Mouse (Mus musculus) G1E (cell line): ENCODE results near the gene Itih2. TPM values are rescaled to one million over a fixed set of nuclear protein-coding genes. Genes with fewer than 3 reads are reported as not detected.

Experiments used
- ATAC-seq: 2 replicates; pipeline ENCODE4 v1.8.0; 2016; ENCODE audit warnings: mild to moderate bottlenecking; ENCODE audit not compliant: insufficient number of reproducible peaks, poor library complexity, low FRiP score, severe bottlenecking; ENCODE audit errors: extremely low read depth
- DNase-seq: peaks from one replicate; pipeline ENCODE4 v3.0.0; 2012; ENCODE audit warnings: low spot score
- H3K27me3 ChIP-seq: 2 replicates; pipeline ENCODE4 v1.6.1; 2012; ENCODE audit warnings: mild to moderate bottlenecking, low read length, inconsistent platforms; ENCODE audit not compliant: insufficient read depth
- H3K36me3 ChIP-seq: replicated peaks from 2 replicates; pipeline ENCODE3; 2012; ENCODE audit warnings: mild to moderate bottlenecking, inconsistent platforms
- H3K4me1 ChIP-seq: 2 replicates; pipeline ENCODE4 v1.6.1; 2012; ENCODE audit warnings: low read depth, low read length, inconsistent platforms, mixed read lengths; ENCODE audit not compliant: insufficient read depth
- H3K4me3 ChIP-seq: 2 replicates; pipeline ENCODE4 v1.5.1; 2012; ENCODE audit warnings: low read depth, mild to moderate bottlenecking, inconsistent platforms, low read length, moderate library complexity, mixed read lengths
- H3K9me3 ChIP-seq: replicated peaks from 2 replicates; pipeline ENCODE4 v1.6.1; 2012; ENCODE audit warnings: inconsistent platforms
- CTCF ChIP-seq: IDR thresholded peaks from 2 replicates; pipeline ENCODE4 v1.5.1; 2012; ENCODE audit warnings: low read depth, low read length, inconsistent platforms, mixed read lengths
- GATA1 ChIP-seq: IDR thresholded peaks from 2 replicates; pipeline ENCODE4 v1.6.1; 2012; ENCODE audit warnings: borderline replicate concordance, low read length, inconsistent platforms, mixed read lengths
- GATA2 ChIP-seq: IDR thresholded peaks from 2 replicates; pipeline ENCODE4 v1.6.1; 2012; ENCODE audit warnings: low read depth, low read length, inconsistent platforms, borderline replicate concordance
- POLR2AphosphoS5 ChIP-seq: IDR thresholded peaks from 2 replicates; pipeline ENCODE4 v1.6.1; 2012; ENCODE audit warnings: low read depth, low read length, inconsistent platforms; ENCODE audit not compliant: insufficient replicate concordance
- TAL1 ChIP-seq: conservative IDR thresholded peaks from 2 replicates; pipeline ENCODE4 v1.6.1; 2012; ENCODE audit warnings: low read depth, low read length, inconsistent platforms, mixed read lengths
- polyA plus RNA-seq: library from polyadenylated mRNA; stranded (reverse); fragments of >175 nt; gene quantifications from 2 replicates; pipeline ENCODE4 v1.2.3, GENCODE M21; 2012
- total RNA-seq, 2 experiments: library from RNA; stranded (forward) in 1 of 2; stranded (reverse) in 1 of 2; fragments of 200-1000 nt in 1 of 2; fragments of >200 nt in 1 of 2; fragmentation: Nextera tagmentation in 1 of 2; gene quantifications; 2 replicates each; pipeline ENCODE4 v1.2.3; 2014 to 2017

The Itih2 gene
- total and polyA plus RNA-seq, 3 experiments: 0.05 TPM; not detected in 2

DNA sequence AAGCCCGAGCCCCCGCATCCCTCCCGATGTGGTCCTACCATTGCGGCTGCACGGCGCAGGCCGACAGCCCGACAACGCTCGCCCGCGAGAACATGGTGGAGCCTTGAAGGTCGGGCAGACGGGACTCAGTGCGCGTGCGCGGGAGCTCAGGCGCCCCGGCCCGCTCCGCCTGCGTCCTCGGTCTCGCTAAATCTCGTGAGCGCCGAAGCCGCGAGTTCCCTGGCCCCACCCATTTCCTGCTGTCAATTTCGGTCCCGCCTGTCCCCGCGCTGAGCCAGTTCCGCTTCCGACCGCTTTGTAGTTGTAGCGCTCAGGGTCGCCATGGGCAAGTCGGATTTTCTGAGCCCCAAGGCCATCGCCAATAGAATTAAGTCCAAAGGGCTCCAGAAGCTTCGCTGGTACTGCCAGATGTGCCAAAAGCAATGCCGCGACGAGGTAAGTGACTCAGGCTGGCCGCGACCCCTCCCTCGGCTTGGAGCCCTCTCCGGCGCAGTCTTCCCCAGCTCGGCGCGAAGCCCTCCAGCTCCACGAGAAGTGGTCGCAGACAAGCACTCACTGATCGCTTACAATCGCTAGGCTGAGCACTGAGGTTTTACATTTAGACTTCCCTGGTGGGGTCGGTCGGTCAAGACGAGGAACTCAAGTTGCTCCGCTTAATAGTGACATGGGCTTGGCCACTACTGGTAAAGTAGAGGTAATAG lies 50.7 kb downstream of the Itih2 start, which contains the start of the genes Atp5c1 and Kin:
Atp5c1 (minus strand) TSS at position 201 of the 701 bp plus-strand sequence.
Kin (plus strand) TSS at position 284 of the 701 bp plus-strand sequence.
- Histone ChIP-seq H3K4me1 (peaks cover 55% of the 10 kb centered on the region), H3K27me3 (no peaks in the 10 kb centered on the region), H3K4me3 (peak within 1 kb of the TSS; percentile 99), H3K36me3 (peaks cover 61% of the 10 kb centered on the region), H3K9me3 (no peaks in the 10 kb centered on the region)
- no peak for TF ChIP-seq CTCF
- TF ChIP-seq GATA1: no peak
- no peak for TF ChIP-seq GATA2
- no peak for TF ChIP-seq POLR2AphosphoS5
- TF ChIP-seq TAL1: no peak
- peak; percentile 87 for ATAC-seq
- DNase-seq: peak; percentile 94

DNA sequence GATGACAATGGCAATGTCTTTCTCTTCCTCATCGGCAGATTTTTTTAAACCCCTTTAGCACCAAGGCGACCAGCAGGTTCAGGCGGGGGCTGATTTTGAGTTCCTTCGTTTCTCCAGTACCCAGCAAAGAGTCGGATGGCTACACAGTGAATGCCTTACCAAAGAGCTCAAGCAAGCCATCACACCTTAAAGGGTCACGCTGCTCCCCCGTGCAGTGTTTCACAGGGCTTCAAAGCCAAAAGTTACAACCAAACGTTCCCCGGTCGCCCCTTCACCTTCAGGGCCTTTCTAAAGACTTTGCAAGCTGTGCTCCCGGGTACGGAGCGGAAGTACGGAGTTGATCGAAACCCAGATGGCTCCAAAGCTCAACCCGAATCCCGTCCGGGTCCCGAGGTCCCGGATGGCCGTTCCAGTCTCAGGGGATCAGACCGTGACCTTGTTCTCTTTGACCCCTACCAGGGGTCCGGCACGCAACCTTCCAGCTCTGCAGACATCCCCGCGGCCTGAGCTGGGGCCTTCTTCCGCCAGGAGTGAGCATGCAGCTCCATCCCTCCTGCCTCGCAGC lies 51.4 kb downstream of the Itih2 start:
- DNase-seq (peak; percentile 39), ATAC-seq (no peak)
- Histone ChIP-seq H3K4me3 (peak overlapping the region; percentile 99), H3K36me3 (peaks cover 61% of the 10 kb centered on the region), H3K27me3 (no peaks in the 10 kb centered on the region), H3K4me1 (peaks cover 57% of the 10 kb centered on the region), H3K9me3 (no peaks in the 10 kb centered on the region)
- TF ChIP-seq GATA2 (no peak), CTCF (no peak), GATA1 (no peak), TAL1 (no peak), POLR2AphosphoS5 (no peak)

DNA sequence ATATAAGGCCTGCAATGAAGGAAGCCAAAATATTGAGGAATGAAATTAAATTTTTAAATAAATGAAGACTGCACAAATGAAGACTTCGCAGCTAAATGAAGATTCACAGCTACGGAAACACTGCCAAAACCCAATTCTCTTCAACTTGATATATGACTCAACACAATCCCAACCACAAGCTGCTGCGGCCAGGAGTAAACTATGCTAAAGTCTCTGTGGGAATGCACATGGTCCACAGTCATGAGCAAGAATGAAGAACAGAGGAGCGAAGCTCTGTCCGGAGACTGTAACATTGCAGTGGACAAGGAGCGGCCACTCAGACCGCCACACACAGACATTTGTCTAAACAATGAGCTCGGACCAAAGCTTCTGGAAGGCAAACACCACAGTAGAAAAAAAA lies 54.5 kb downstream of the Itih2 start:
- no peak for TF ChIP-seq GATA2
- Histone ChIP-seq H3K36me3 (peaks cover 66% of the 10 kb centered on the region), H3K4me3 (no peak overlapping the region; the same call in 1 of the 2 replicates), H3K9me3 (no peaks in the 10 kb centered on the region), H3K27me3 (no peaks in the 10 kb centered on the region), H3K4me1 (peaks cover 67% of the 10 kb centered on the region)
- ATAC-seq (no peak), DNase-seq (no peak)

DNA sequence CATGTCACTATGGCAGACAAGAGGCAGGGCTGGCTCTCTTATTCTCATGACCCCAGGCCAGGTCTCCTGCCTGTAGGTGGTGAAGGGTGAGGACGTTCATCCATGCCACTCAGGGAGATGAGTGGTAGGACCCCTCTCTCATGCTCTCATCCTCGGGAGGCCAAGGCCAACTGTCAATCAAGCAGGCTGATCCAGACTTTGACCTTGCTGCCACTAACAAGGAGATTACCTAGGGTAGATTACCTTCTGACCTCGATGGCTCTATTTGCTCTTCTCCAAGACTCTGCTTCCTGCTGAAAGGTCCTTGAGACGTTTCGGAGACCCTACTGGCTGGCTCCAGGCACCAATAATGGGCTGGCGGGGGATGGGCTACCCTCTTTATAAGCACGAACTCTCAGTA lies 56.7 kb downstream of the Itih2 start:
- H3K36me3 ChIP-seq: peaks cover 82% of the 10 kb centered on the region
- TF ChIP-seq CTCF (no peak), TAL1 (no peak), POLR2AphosphoS5 (no peak), GATA1 (no peak), GATA2 (no peak)
- H3K4me3 ChIP-seq: no peak overlapping the region
- peaks cover 67% of the 10 kb centered on the region for H3K4me1 ChIP-seq
- H3K9me3 ChIP-seq: no peaks in the 10 kb centered on the region
- no peaks in the 10 kb centered on the region for H3K27me3 ChIP-seq
- DNase-seq (no peak), ATAC-seq (no peak)

DNA sequence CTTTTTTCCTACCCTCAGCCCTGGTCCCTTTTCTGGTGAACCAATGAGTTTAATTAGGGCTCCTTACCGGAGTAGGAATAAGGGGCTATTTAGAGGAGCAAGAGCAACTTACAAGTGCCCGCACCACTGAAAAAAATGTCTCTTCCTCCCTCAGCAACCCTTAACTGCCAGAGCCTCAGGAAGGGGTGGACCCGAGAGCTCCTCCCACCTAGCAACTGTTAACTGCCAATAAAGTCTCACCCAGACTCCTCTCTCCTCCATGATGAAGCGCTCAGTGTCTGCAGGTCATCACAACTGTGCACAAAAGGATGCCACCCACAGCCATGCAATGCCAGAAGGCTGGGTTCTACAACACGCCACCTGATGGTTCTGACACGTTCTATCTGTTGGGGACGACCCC lies 59.4 kb downstream of the Itih2 start:
- TF ChIP-seq GATA2 (no peak), CTCF (no peak), GATA1 (no peak), TAL1 (no peak), POLR2AphosphoS5 (no peak)
- Histone ChIP-seq H3K9me3 (no peaks in the 10 kb centered on the region), H3K27me3 (no peaks in the 10 kb centered on the region), H3K36me3 (peaks cover 92% of the 10 kb centered on the region), H3K4me3 (no peak overlapping the region), H3K4me1 (peaks cover 48% of the 10 kb centered on the region)
- ATAC-seq (no peak), DNase-seq (no peak)

DNA sequence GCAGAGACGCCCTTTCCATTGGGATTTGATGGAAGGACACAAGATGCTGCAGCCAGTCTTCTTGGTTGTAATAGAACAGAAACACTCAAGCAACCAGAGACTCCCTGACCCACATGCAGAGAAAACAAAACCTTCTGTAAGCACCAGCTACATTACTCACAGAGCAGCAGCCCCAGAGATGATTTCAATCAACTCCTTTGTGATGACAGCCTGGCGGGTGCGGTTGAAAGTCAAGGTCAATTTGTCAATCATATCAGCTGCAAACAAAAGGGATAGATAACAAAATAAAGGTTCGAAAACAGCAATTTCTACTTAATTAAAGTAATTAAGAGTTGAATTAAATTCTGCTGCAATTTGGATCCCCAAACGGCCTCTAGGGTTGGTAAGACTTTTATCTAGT lies 72.4 kb downstream of the Itih2 start:
- H3K4me3 ChIP-seq: no peak overlapping the region
- peaks cover 95% of the 10 kb centered on the region for H3K36me3 ChIP-seq
- peaks cover under 1% of the 10 kb centered on the region; the same call in 1 of the 2 replicates for H3K4me1 ChIP-seq
- ATAC-seq (no peak), DNase-seq (no peak)
- TF ChIP-seq GATA2: no peak
- TF ChIP-seq POLR2AphosphoS5: no peak
- TF ChIP-seq CTCF: no peak
- TF ChIP-seq GATA1: no peak
- TF ChIP-seq TAL1: no peak
- no peaks in the 10 kb centered on the region for H3K9me3 ChIP-seq
- no peaks in the 10 kb centered on the region for H3K27me3 ChIP-seq
